Mouse (Mus musculus): ENCODE measurements around the gene Tnrc6a.

DNA sequence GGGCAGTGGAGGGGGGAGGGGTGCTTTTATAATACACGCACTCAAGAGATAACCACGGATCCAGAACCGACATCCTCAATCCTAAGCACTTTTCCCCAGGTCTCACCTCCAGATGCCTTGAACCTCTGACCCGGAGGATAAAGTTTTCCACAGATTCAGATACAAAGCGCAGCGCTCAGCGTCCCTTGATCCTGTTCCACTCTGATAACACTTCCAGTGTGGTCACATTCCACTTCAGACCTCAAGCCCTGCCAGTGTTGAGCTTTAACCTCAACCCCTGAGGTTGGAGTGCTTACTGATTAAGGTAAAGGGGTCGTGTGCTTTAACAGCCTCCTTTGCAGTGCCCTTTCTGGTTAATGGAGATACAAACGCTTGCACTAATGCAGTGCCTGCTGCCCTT lies 86.2 kb downstream of the Tnrc6a start:
- no peak for TF ChIP-seq CTCF (IDR thresholded peaks at IDR 0.05; ENCODE audit: low read depth, low read length)
- no peak for TF ChIP-seq GATA2 (IDR thresholded peaks at IDR 0.05; ENCODE audit: borderline replicate concordance, low read depth, low read length)

All from G1E (cell line).